Mouse (Mus musculus) inflammation-experienced regulatory T-cells (primary cell): ENCODE measurements around the gene Armh4. TPM values are rescaled to one million over a fixed set of nuclear protein-coding genes. Genes with fewer than 3 reads are reported as not detected.

Experiments used
- polyA plus RNA-seq, 2 experiments: library from polyadenylated mRNA; unstranded; fragments of 100-300 nt; shearing (Covaris generic); gene quantifications; one replicate each; pipeline ENCODE4 v1.2.1; 2017

Armh4 gene
- under 1 TPM in 1 of 2 experiments, not detected in 1; 0.09 TPM for polyA plus RNA-seq

GRCm38 (mm10) chr14:49782715-49783531 is at the start of gene Armh4:
Armh4 (minus strand) TSS chr14:49783383.

Other genes with a start within 250 kb of the Armh4 start
- 1 to 10 TPM in 1 of 2 experiments, not detected in 1; 1.2 TPM for gene Olfr722, start 118.6 kb upstream of the Armh4 start, polyA plus RNA-seq
- gene Olfr723, start 148.4 kb upstream of the Armh4 start, polyA plus RNA-seq: not detected
- not detected for gene Olfr724, start 179.9 kb upstream of the Armh4 start, polyA plus RNA-seq